Mouse (Mus musculus) forebrain, postnatal 0 days (tissue): ENCODE measurements at regions not wholly inside any gene's neighbourhood (a gene's known extent, or its start where the extent isn't known, plus 50 kb on each side); places are given as distances from the start of the nearest gene placed in this dataset.

Experiments used
- ATAC-seq: fragments of 200-750 bp; cut with Nextera tagmentation; 2 replicates; pipeline ENCODE4 v1.8.0; 2017; ENCODE audit warnings: mild to moderate bottlenecking, moderate library complexity
- DNase-seq: peaks from one replicate; pipeline ENCODE4 v3.0.0-alpha.2; 2015
- H3K27ac ChIP-seq: fragments of 300-500 bp; sonication (generic); 2 replicates; pipeline ENCODE4 v1.5.1; 2014; ENCODE audit warnings: low read depth, mild to moderate bottlenecking, antibody characterized with exemption, low read length, moderate library complexity, mixed read lengths
- H3K27me3 ChIP-seq: fragments of 300-500 bp; sonication (generic); 2 replicates; pipeline ENCODE4 v1.6.1; 2014; ENCODE audit warnings: mild to moderate bottlenecking, low read length, mixed read lengths; ENCODE audit not compliant: insufficient read depth
- H3K36me3 ChIP-seq: fragments of 300-500 bp; sonication (generic); 2 replicates; pipeline ENCODE4 v1.6.1; 2014; ENCODE audit warnings: mild to moderate bottlenecking, moderate library complexity; ENCODE audit not compliant: insufficient read depth
- H3K4me1 ChIP-seq: fragments of 300-500 bp; sonication (generic); 2 replicates; pipeline ENCODE4 v1.6.1; 2014; ENCODE audit warnings: antibody characterized with exemption; ENCODE audit not compliant: insufficient read depth
- H3K4me2 ChIP-seq: fragments of 300-500 bp; sonication (generic); 2 replicates; pipeline ENCODE4 v1.6.1; 2014; ENCODE audit warnings: low read depth, mild to moderate bottlenecking, moderate library complexity
- H3K4me3 ChIP-seq: fragments of 300-500 bp; sonication (generic); 2 replicates; pipeline ENCODE4 v1.5.1; 2014; ENCODE audit warnings: low read depth, low read length, mixed read lengths
- H3K9ac ChIP-seq: fragments of 300-500 bp; sonication (generic); 2 replicates; pipeline ENCODE4 v1.6.1; 2014; ENCODE audit warnings: mild to moderate bottlenecking
- H3K9me3 ChIP-seq: fragments of 300-500 bp; sonication (generic); 2 replicates; pipeline ENCODE4 v1.6.1; 2016; ENCODE audit warnings: low read length
- CTCF ChIP-seq: sonication (generic); IDR thresholded peaks from 2 replicates; pipeline ENCODE4 v1.5.1; 2016; ENCODE audit warnings: antibody characterized with exemption, control low read depth, low read depth
- WGBS: fragments of 180-500 bp; shearing (Covaris S2); extraction: QIAGEN DNeasy Blood & Tissue Kit; methylation state at CpG from one replicate; pipeline ENCODE4 v1.1.7; 2014; 5-methylcytosine and 5-hydroxymethylcytosine counted together

GRCm38 (mm10) chr3:80422106-80422505 is 380.5 kb downstream of the Gria2 start:
- Histone ChIP-seq H3K4me2 (no peak overlapping the region), H3K4me3 (no peak overlapping the region), H3K27ac (no peak overlapping the region), H3K9ac (no peak overlapping the region), H3K4me1 (no peaks in the 10 kb centered on the region), H3K36me3 (no peaks in the 10 kb centered on the region), H3K9me3 (no peaks in the 10 kb centered on the region), H3K27me3 (no peaks in the 10 kb centered on the region)
- TF ChIP-seq CTCF = no peak
- DNase-seq (no peak), ATAC-seq (no peak)
- 71% methylated on average over 3 of the region's 3 CpGs for WGBS

DNA sequence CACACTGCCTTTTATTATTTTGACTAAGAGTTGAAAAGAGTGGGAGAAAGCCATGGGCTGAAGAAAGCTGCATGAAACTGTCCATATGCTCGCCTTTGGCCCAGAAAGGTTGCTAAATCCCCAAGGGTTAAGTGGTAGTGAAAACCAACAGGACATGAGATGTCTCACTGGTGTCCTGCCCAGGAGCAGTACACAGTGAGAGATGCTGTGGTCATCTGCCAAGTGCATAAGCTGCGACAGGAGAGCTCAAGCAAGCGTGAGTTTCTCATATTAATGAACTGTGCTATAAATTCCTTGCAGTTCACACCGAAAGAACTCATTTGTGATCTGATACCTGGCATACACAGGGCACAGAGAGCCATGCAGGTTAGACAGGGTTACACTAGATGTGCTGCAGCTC is 380.0 kb downstream of the Gria2 start:
- no peaks in the 10 kb centered on the region for H3K9me3 ChIP-seq
- H3K4me3 ChIP-seq = no peak overlapping the region
- no peaks in the 10 kb centered on the region for H3K27me3 ChIP-seq
- H3K9ac ChIP-seq = no peak overlapping the region
- no peaks in the 10 kb centered on the region for H3K4me1 ChIP-seq
- H3K4me2 ChIP-seq = no peak overlapping the region
- no peaks in the 10 kb centered on the region for H3K36me3 ChIP-seq
- ATAC-seq (no peak), DNase-seq (no peak)
- TF ChIP-seq CTCF = no peak
- WGBS = 65% methylated on average over 4 of the region's 4 CpGs
- H3K27ac ChIP-seq = no peak overlapping the region
